26 mouse cellular contexts compared by ENCODE assay signal in the genomic region with DNA sequence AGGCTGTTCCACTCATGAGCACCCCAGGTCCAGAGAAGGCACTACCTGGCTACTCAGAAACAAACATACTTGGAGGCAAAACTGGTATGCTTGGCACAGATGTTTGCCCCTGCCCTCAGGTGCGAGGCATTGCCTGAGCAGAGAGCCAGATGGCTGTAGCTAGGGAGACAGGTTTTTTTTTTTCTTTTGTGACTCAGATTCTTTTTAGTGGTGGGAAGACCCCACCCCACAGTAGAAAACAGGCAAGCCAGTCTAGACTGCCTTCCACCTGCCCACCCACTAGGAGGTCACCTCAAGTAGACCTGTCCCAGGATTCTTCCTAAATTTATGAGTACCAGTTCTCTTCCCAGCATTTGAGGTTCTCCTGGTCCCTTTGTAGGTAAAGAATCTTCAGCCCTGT.
"Had no signal": no experiment of that assay in that cellular context is flagged by ENCODE, and none has a peak within 500 bp of the region (broad histone marks: within the 10 kb centered on the region; RNA-seq: fewer than 3 reads in every experiment).

No protein-coding gene starts in this region.

- H3K4me1 ChIP-seq: hindbrain, embryonic 10.5 days; hindbrain, embryonic 12.5 days; intestine, embryonic 15.5 days; limb, embryonic 13.5 days; limb, embryonic 15.5 days; liver, embryonic 12.5 days had no signal

- H3K9ac ChIP-seq: heart, embryonic 12.5 days; hindbrain, embryonic 12.5 days; hindbrain, embryonic 14.5 days; intestine, embryonic 15.5 days; limb, embryonic 13.5 days; limb, embryonic 15.5 days; liver, embryonic 12.5 days; liver, embryonic 14.5 days had no signal

- ATAC-seq: hindbrain, embryonic 16.5 days; inflammation-experienced regulatory T-cells, adult 6 months; intestine, embryonic 15.5 days; intestine, postnatal 0 days; liver, embryonic 12.5 days had no signal

- H3K9me3 ChIP-seq: hindbrain, embryonic 10.5 days; intestine, embryonic 15.5 days; limb, embryonic 15.5 days; liver, embryonic 12.5 days had no signal

- H3K4me3 ChIP-seq: gastrocnemius, adult 2 months; heart, embryonic 10.5 days; heart, embryonic 12.5 days; hindbrain, embryonic 10.5 days; hindbrain, embryonic 12.5 days; intestine, embryonic 15.5 days; layer of hippocampus, adult 2 months; left cerebral cortex, adult 2 months; limb, embryonic 13.5 days; limb, embryonic 15.5 days; liver, embryonic 12.5 days had no signal

- H3K27ac ChIP-seq: gastrocnemius, adult 2 months; heart, embryonic 10.5 days; hindbrain, embryonic 10.5 days; hindbrain, embryonic 12.5 days; hindbrain, embryonic 14.5 days; intestine, embryonic 15.5 days; layer of hippocampus, adult 2 months; left cerebral cortex, adult 2 months; limb, embryonic 13.5 days; limb, embryonic 15.5 days; liver, embryonic 12.5 days; liver, embryonic 14.5 days had no signal

- H3K36me3 ChIP-seq: heart, embryonic 10.5 days; heart, embryonic 12.5 days; hindbrain, embryonic 10.5 days; hindbrain, embryonic 12.5 days; intestine, embryonic 15.5 days; limb, embryonic 13.5 days; limb, embryonic 15.5 days; liver, embryonic 12.5 days had no signal

- DNase-seq: gastrocnemius, adult 2 months; gastrocnemius, postnatal 10 days; gastrocnemius, postnatal 25 days; heart, adult 18-20 months; heart, postnatal 10 days; heart, postnatal 4 days; kidney, adult 18-20 months; kidney, adult 8-10 months; kidney, postnatal 10 days; kidney, postnatal 25 days; kidney, postnatal 4 days had no signal

- H3K27me3 ChIP-seq: heart, embryonic 12.5 days; intestine, embryonic 15.5 days; limb, embryonic 13.5 days; limb, embryonic 15.5 days; liver, embryonic 12.5 days had no signal

- H3K4me2 ChIP-seq: heart, embryonic 12.5 days; hindbrain, embryonic 12.5 days; hindbrain, embryonic 14.5 days; intestine, embryonic 15.5 days; limb, embryonic 13.5 days; limb, embryonic 15.5 days; liver, embryonic 12.5 days had no signal
